10 mouse cellular contexts compared by ENCODE assay signal in the genomic region with DNA sequence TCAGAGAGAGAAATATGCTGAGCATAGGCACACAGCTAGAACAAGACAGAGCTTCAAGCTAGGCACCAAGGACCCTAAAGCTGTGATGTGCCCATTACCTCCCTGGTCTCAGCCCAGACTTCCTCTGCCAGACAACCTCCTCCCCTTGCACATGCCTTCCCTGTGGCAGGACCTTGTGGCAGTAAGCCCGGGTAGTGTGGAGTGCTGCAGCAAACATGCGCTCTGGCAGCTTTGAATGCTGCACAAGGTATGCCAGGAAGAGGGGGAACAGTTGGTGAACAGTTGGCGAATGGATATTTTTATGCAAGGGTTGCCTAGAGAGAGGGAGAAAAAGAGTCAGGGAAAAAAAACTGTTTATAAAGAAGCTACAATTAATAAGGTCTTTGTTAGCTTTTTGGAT.
DNase-seq lines count a peak whose midpoint lies in the region; ATAC-seq lines count a peak whose summit lies in the region.
"Had no signal": no experiment of that assay in that cellular context is flagged by ENCODE, and none has a peak within 500 bp of the region (broad histone marks: within the 10 kb centered on the region; RNA-seq: fewer than 3 reads in every experiment).

No protein-coding gene starts in this region.

- H3K27me3 ChIP-seq in hindbrain, embryonic 15.5 days, result no peaks in the 10 kb centered on the region; the same call in 1 of the 2 replicates
- no peaks in the 10 kb centered on the region for H3K27me3 ChIP-seq in hindbrain, embryonic 10.5 days (ENCODE audit: insufficient read depth, poor library complexity, severe bottlenecking)
- no peaks in the 10 kb centered on the region for H3K27me3 ChIP-seq in forebrain, embryonic 16.5 days (replicated peaks; ENCODE audit: control insufficient read depth, insufficient read depth, low read length)

- 49% methylated on average over 3 of the region's 3 CpGs for WGBS in hindbrain, embryonic 15.5 days
- WGBS in hindbrain, embryonic 10.5 days, result 69% methylated on average over 3 of the region's 3 CpGs
- 13% methylated on average over 3 of the region's 3 CpGs for WGBS in forebrain, embryonic 16.5 days

- no peak overlapping the region for H3K27ac ChIP-seq in hindbrain, embryonic 15.5 days (replicated peaks)
- H3K27ac ChIP-seq in hindbrain, embryonic 10.5 days, result no peak overlapping the region
- H3K27ac ChIP-seq in forebrain, embryonic 16.5 days (ENCODE audit: low read length), result peak overlapping the region; percentile 86

- no peaks in the 10 kb centered on the region for H3K36me3 ChIP-seq in hindbrain, embryonic 15.5 days
- no peaks in the 10 kb centered on the region for H3K36me3 ChIP-seq in hindbrain, embryonic 10.5 days
- no peaks in the 10 kb centered on the region for H3K36me3 ChIP-seq in forebrain, embryonic 16.5 days (ENCODE audit: control insufficient read depth, insufficient read depth)

- no peak overlapping the region for H3K4me3 ChIP-seq in hindbrain, embryonic 15.5 days
- no peak overlapping the region for H3K4me3 ChIP-seq in hindbrain, embryonic 10.5 days
- H3K4me3 ChIP-seq in forebrain, embryonic 16.5 days (replicated peaks; ENCODE audit: low read length), result no peak overlapping the region
- H3K4me3 ChIP-seq: myocyte had no signal

- no peak overlapping the region for H3K4me2 ChIP-seq in hindbrain, embryonic 15.5 days
- no peak overlapping the region for H3K4me2 ChIP-seq in forebrain, embryonic 16.5 days (ENCODE audit: low read length)

- H3K9ac ChIP-seq in hindbrain, embryonic 15.5 days, result no peak overlapping the region
- no peak overlapping the region for H3K9ac ChIP-seq in forebrain, embryonic 16.5 days (replicated peaks; ENCODE audit: low read depth, low read length)

- no peaks in the 10 kb centered on the region for H3K9me3 ChIP-seq in hindbrain, embryonic 15.5 days
- no peaks in the 10 kb centered on the region for H3K9me3 ChIP-seq in hindbrain, embryonic 10.5 days
- H3K9me3 ChIP-seq in forebrain, embryonic 16.5 days (ENCODE audit: control insufficient read depth, low read length), result no peaks in the 10 kb centered on the region

- peak; percentile 93 for ATAC-seq in hindbrain, embryonic 15.5 days (ENCODE audit: low FRiP score, low read depth)
- peak; percentile 98 for ATAC-seq in forebrain, embryonic 16.5 days

- no peaks in the 10 kb centered on the region; the same call in 1 of the 2 replicates for H3K4me1 ChIP-seq in hindbrain, embryonic 15.5 days (replicated peaks)
- H3K4me1 ChIP-seq in hindbrain, embryonic 10.5 days (replicated peaks), result peaks cover 6% of the 10 kb centered on the region; the same call in 1 of the 2 replicates
- H3K4me1 ChIP-seq in forebrain, embryonic 16.5 days (replicated peaks; ENCODE audit: control insufficient read depth, insufficient read depth, low read length), result peaks cover 16% of the 10 kb centered on the region

- DNase-seq in hindbrain, embryonic 10.5 days (ENCODE audit: low spot score), result no peak
- peak; percentile 78 to 79 for DNase-seq in layer of hippocampus, postnatal 36 days
- peak; percentile 52 to 59 for DNase-seq in right cerebral cortex, postnatal 36 days (ENCODE audit: low spot score in 2 of 2)
- DNase-seq in adrenal gland, postnatal 25 days, result no peak
- DNase-seq in urinary bladder, postnatal 36 days (ENCODE audit: low spot score in 2 of 2), result no peak
- DNase-seq in gastrocnemius, adult 18-20 months (ENCODE audit: low spot score), result no peak
- DNase-seq: B cell, adult 2 months had no signal

Comparison
In these comparisons a context has a peak if more than half of its experiments do, and no peak if none do; other contexts are left out.
1. DNase-seq: peak in layer of hippocampus, postnatal 36 days (2 of 2) and right cerebral cortex, postnatal 36 days (2 of 2); none in hindbrain, embryonic 10.5 days (single experiment), adrenal gland, postnatal 25 days (single experiment), urinary bladder, postnatal 36 days (0 of 2) and gastrocnemius, adult 18-20 months (single experiment).